Mouse (Mus musculus): ENCODE measurements around the gene Vdr. TPM values are rescaled to one million over a fixed set of nuclear protein-coding genes. Genes with fewer than 3 reads are reported as not detected.

The Vdr gene
- polyA plus RNA-seq (2015; fragmentation: Nextera tagmentation; extraction: Ambion mirVana), result 0.24 and 1.6 TPM in 2 replicates

GRCm38 (mm10) chr15:97910530-97910929 is at the start of gene Vdr:
Gene Vdr (minus strand): TSS chr15:97910630.

GRCm38 (mm10) chr15:97844037-97845034 is 66.1 kb downstream of the Vdr start, which contains the start of gene Hdac7:
Gene Hdac7 (minus strand): TSS chr15:97844502.

Other genes with a start within 250 kb of the Vdr start
- 21.0 and 23.8 TPM in 2 replicates for gene Rpap3, start 204.8 kb downstream of the Vdr start, polyA plus RNA-seq (2015; fragmentation: Nextera tagmentation; extraction: Ambion mirVana)
- 1.4 and 1.6 TPM in 2 replicates for gene Endou, start 179.3 kb downstream of the Vdr start, polyA plus RNA-seq (2015; fragmentation: Nextera tagmentation; extraction: Ambion mirVana)
- 6.1 and 8.0 TPM in 2 replicates for gene Rapgef3, start 142.7 kb downstream of the Vdr start, polyA plus RNA-seq (2015; fragmentation: Nextera tagmentation; extraction: Ambion mirVana)
- 60.3 and 86.9 TPM in 2 replicates for gene Slc48a1, start 132.1 kb downstream of the Vdr start, polyA plus RNA-seq (2015; fragmentation: Nextera tagmentation; extraction: Ambion mirVana)
- 21.4 and 30.4 TPM in 2 replicates for gene Hdac7, start 66.1 kb downstream of the Vdr start, polyA plus RNA-seq (2015; fragmentation: Nextera tagmentation; extraction: Ambion mirVana)
- 69.5 and 101 TPM in 2 replicates for gene Tmem106c, start 53.6 kb upstream of the Vdr start, polyA plus RNA-seq (2015; fragmentation: Nextera tagmentation; extraction: Ambion mirVana)
- gene Col2a1, start 94.1 kb upstream of the Vdr start, polyA plus RNA-seq (2015; fragmentation: Nextera tagmentation; extraction: Ambion mirVana), result 0.41 and 2.5 TPM in 2 replicates
- gene Pfkm, start 182.0 kb upstream of the Vdr start, polyA plus RNA-seq (2015; fragmentation: Nextera tagmentation; extraction: Ambion mirVana), result 27.5 and 33.3 TPM in 2 replicates
- gene Senp1, start 183.1 kb upstream of the Vdr start, polyA plus RNA-seq (2015; fragmentation: Nextera tagmentation; extraction: Ambion mirVana), result 9.5 TPM in 2 replicates

Measured in adrenal gland, postnatal 0 days (tissue).